Mouse (Mus musculus): Measurements from ENCODE around the gene Ppip5k1. TPM values are rescaled to one million over a fixed set of nuclear protein-coding genes. Genes with fewer than 3 reads are reported as not detected.

Ppip5k1 gene
- total RNA-seq, 2 experiments from 2014 or later: 6.5 to 8.8 TPM

GRCm38 (mm10) chr2:121300036-121300435 lies 55.2 kb downstream of the Ppip5k1 start:
- ATAC-seq (ENCODE audit: poor library complexity, severe bottlenecking): no peak

- no peak for ATAC-seq (ENCODE audit: poor library complexity, severe bottlenecking)
Observed at GRCm38 (mm10) chr2:121299471-121299870, 55.7 kb downstream of the Ppip5k1 start.

GRCm38 (mm10) chr2:121298131-121298530 lies 57.1 kb downstream of the Ppip5k1 start:
- no peak for ATAC-seq (ENCODE audit: poor library complexity, severe bottlenecking)

- no peak for ATAC-seq (ENCODE audit: poor library complexity, severe bottlenecking)
Observed at GRCm38 (mm10) chr2:121297701-121298100, 57.5 kb downstream of the Ppip5k1 start.

- ATAC-seq (ENCODE audit: poor library complexity, severe bottlenecking): no peak
Observed at GRCm38 (mm10) chr2:121296754-121297231, 58.4 kb downstream of the Ppip5k1 start.

- ATAC-seq (ENCODE audit: poor library complexity, severe bottlenecking): no peak
Observed at GRCm38 (mm10) chr2:121295608-121296571, 59.3 kb downstream of the Ppip5k1 start.

- ATAC-seq (ENCODE audit: poor library complexity, severe bottlenecking): no peak
Observed at GRCm38 (mm10) chr2:121294753-121295607, 60.2 kb downstream of the Ppip5k1 start.

GRCm38 (mm10) chr2:121294182-121294581 lies 61.0 kb downstream of the Ppip5k1 start:
- ATAC-seq (ENCODE audit: poor library complexity, severe bottlenecking): peak; percentile 30; the same call in 1 of the 2 replicates

GRCm38 (mm10) chr2:121292316-121293013 lies 62.7 kb downstream of the Ppip5k1 start:
- ATAC-seq (ENCODE audit: poor library complexity, severe bottlenecking): no peak

- no peak for ATAC-seq (ENCODE audit: poor library complexity, severe bottlenecking)
Observed at GRCm38 (mm10) chr2:121289730-121290540, 65.3 kb downstream of the Ppip5k1 start.

GRCm38 (mm10) chr2:121288901-121289729 lies 66.1 kb downstream of the Ppip5k1 start, which contains the start of gene Map1a:
TSS of gene Map1a (plus strand) at chr2:121289600.
- ATAC-seq (ENCODE audit: poor library complexity, severe bottlenecking): peak; percentile 94

GRCm38 (mm10) chr2:121287850-121288249 lies 67.3 kb downstream of the Ppip5k1 start:
- ATAC-seq (ENCODE audit: poor library complexity, severe bottlenecking): no peak

- ATAC-seq (ENCODE audit: poor library complexity, severe bottlenecking): no peak
Observed at GRCm38 (mm10) chr2:121271928-121272516, 83.2 kb downstream of the Ppip5k1 start.

GRCm38 (mm10) chr2:121271236-121271927 lies 83.8 kb downstream of the Ppip5k1 start, which contains the start of gene Trp53bp1:
TSS of gene Trp53bp1 (minus strand) at chr2:121271407.
- peak; percentile 100 for ATAC-seq (ENCODE audit: poor library complexity, severe bottlenecking)

GRCm38 (mm10) chr2:121270521-121271235 lies 84.5 kb downstream of the Ppip5k1 start:
- ATAC-seq (ENCODE audit: poor library complexity, severe bottlenecking): peak; percentile 25

GRCm38 (mm10) chr2:121268446-121268845 lies 86.8 kb downstream of the Ppip5k1 start:
- ATAC-seq (ENCODE audit: poor library complexity, severe bottlenecking): no peak

Measured in megakaryocyte, adult 5-6 weeks (primary cell).